Mouse (Mus musculus): ENCODE measurements around the gene Arpc2.

DNA sequence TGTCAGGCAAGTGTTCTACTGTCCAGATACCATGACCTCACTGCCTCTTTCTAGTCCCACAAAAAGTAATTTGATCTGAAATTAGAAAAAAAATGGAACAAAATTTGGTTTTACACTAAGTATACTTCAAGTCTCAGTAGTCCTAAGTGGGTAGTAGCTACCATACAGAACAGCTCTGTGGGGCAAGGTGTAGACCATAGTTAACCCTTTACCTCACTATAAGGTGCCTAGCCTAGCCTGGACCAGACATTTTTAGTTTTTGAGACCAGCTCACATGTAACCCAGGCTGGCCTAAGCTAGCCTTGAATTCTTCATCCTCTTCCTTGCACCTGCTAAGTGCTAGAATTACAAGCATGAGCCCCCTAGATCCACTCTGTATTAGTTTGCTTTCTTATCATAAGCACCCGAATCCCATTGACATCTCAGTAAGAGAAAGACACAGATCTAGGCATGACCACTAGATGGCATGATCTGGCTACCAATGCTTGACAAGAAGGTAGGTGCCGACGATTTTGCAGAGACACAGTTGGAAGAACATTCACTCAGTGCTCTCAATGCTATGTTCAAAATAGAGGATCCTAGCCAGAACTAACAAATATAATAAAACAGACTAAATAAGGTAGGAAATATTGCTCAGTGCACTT is 77.3 kb downstream of the Arpc2 start:
- no peak for TF ChIP-seq GATA1 (IDR thresholded peaks at IDR 0.05; ENCODE audit: borderline replicate concordance, low read length)
- TF ChIP-seq POLR2AphosphoS5 (IDR thresholded peaks at IDR 0.05; ENCODE audit: insufficient replicate concordance, low read depth, low read length), result no peak
- peak; percentile 88 for TF ChIP-seq CTCF (IDR thresholded peaks at IDR 0.05; ENCODE audit: low read depth, low read length)
- TF ChIP-seq GATA2 (IDR thresholded peaks at IDR 0.05; ENCODE audit: borderline replicate concordance, low read depth, low read length), result no peak
- no peak for TF ChIP-seq TAL1 (conservative IDR thresholded peaks at IDR 0.05; ENCODE audit: low read depth, low read length)
